In the genomic region with DNA sequence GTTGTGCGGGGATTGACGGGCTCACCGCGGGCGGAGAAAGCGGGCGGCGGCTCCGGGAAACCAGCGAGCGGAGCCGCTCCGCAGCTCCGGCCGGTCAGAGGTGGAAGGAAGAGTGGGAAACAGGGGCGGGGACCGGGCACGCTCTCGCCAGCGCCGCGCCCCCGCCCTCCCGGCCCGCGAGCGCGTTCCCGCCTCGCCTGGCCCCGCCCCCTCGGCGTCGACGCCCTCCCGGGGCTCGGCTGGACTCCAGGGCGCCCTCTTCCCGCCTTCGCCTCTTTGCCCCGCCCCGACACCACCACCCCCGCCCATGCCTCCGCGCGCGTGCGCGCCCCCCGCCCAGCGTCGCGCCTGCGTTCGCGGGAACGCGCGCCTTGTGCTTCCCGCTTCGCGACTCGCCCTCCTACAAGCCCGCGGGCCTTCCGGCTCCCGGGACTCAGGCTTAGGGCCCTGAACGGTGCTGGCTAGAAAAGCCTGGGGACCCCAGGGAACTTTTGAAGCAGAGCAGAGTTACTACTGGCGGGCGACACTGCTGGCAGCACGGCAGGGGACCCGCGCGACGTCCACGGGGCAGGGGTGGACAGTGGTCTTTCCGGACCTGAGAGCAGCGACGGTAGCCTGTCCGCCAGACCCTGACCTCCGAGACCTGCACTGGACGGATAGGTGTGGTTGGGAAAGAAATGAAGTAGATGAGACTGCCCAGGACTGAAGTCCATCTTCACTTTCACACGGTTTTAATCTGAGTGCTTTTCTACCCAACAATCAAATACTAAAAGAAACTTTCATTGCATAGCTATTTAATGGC, we compare ENCODE assay signal across 8 mouse cellular contexts. TPM values are rescaled to one million over a fixed set of nuclear protein-coding genes. Genes with fewer than 3 reads are reported as not detected.
DNase-seq lines count a peak whose midpoint lies in the region; ATAC-seq and TF ChIP-seq lines count a peak whose summit lies in the region.

Ptbp3 (minus strand) TSS at position 190 of the 802 bp plus-strand sequence.

- peak; percentile 71 for DNase-seq in G1E (ENCODE audit: low spot score)
- peak; percentile 85 to 95 for DNase-seq in cerebellum, adult 18-20 months
- peak; percentile 92 to 93 for DNase-seq in heart, postnatal 36 days
- peak; percentile 81 to 89 for DNase-seq in layer of hippocampus, adult 2 months (ENCODE audit: low spot score in 2 of 2)
- peak; percentile 97 for DNase-seq in lung, embryonic 14.5 days
- peak; percentile 94 for DNase-seq in thymus, adult 2 months

- intact Hi-C loops in heart, postnatal 36 days (cut with DNase I) = loop anchor here (2.0 to 5.0 kb wide), 2 partner anchors 52 to 361 kb away; partner anchors contain the start of gene Ugcg

- ATAC-seq in G1E (ENCODE audit: extremely low read depth, insufficient number of reproducible peaks, low FRiP score, poor library complexity, severe bottlenecking) = peak; percentile 73
- ATAC-seq in forebrain, embryonic 16.5 days = peak; percentile 88
- peak; percentile 92 for ATAC-seq in lung, embryonic 14.5 days (ENCODE audit: insufficient read depth)

- peak within 1 kb of the TSS; percentile 82 for H3K4me2 ChIP-seq in forebrain, embryonic 16.5 days (ENCODE audit: low read length)
- peak within 1 kb of the TSS; percentile 80 for H3K4me2 ChIP-seq in lung, embryonic 14.5 days

- TF ChIP-seq CTCF in G1E (IDR thresholded peaks at IDR 0.05; ENCODE audit: low read depth, low read length) = no peak
- TF ChIP-seq CTCF in layer of hippocampus, adult 2 months (conservative IDR thresholded peaks at IDR 0.05) = no peak
- no peak for TF ChIP-seq CTCF in lung, embryonic 14.5 days (IDR thresholded peaks at IDR 0.05; ENCODE audit: low read depth)
- TF ChIP-seq CTCF in olfactory bulb, adult 2 months (IDR thresholded peaks at IDR 0.05; ENCODE audit: insufficient read depth, low read depth, low read length) = no peak
- no peak for TF ChIP-seq CTCF in thymus, adult 2 months (IDR thresholded peaks at IDR 0.05; ENCODE audit: borderline replicate concordance, control insufficient read depth, extremely low read depth, insufficient read depth, low read length, poor library complexity)

- no peaks in the 10 kb centered on the region for H3K9me3 ChIP-seq in G1E (replicated peaks)
- H3K9me3 ChIP-seq in forebrain, embryonic 16.5 days (ENCODE audit: control insufficient read depth, low read length) = no peaks in the 10 kb centered on the region
- H3K9me3 ChIP-seq in lung, embryonic 14.5 days (ENCODE audit: low read depth, low read length) = no peaks in the 10 kb centered on the region

- peak within 1 kb of the TSS; percentile 84 for H3K27ac ChIP-seq in forebrain, embryonic 16.5 days (ENCODE audit: low read length)
- H3K27ac ChIP-seq in layer of hippocampus, adult 2 months = peak within 1 kb of the TSS; percentile 92
- peak within 1 kb of the TSS; percentile 96 for H3K27ac ChIP-seq in lung, embryonic 14.5 days (ENCODE audit: low read depth)
- H3K27ac ChIP-seq in olfactory bulb, adult 2 months (ENCODE audit: insufficient read depth, low read depth, low read length) = peak within 1 kb of the TSS; percentile 90
- peak within 1 kb of the TSS; percentile 82 for H3K27ac ChIP-seq in thymus, adult 2 months (ENCODE audit: control insufficient read depth, insufficient read depth, low read length)

- peak; percentile 65 for TF ChIP-seq POLR2A in olfactory bulb, adult 2 months (IDR thresholded peaks at IDR 0.05; ENCODE audit: insufficient read depth, low read depth, low read length)
- peak; percentile 90 for TF ChIP-seq POLR2A in thymus, adult 2 months (IDR thresholded peaks at IDR 0.05; ENCODE audit: control insufficient read depth, extremely low read depth, insufficient read depth, low read length, poor library complexity)

- H3K27me3 ChIP-seq in G1E (ENCODE audit: insufficient read depth, low read length) = no peaks in the 10 kb centered on the region
- H3K27me3 ChIP-seq in forebrain, embryonic 16.5 days (replicated peaks; ENCODE audit: control insufficient read depth, insufficient read depth, low read length) = no peaks in the 10 kb centered on the region
- no peaks in the 10 kb centered on the region for H3K27me3 ChIP-seq in lung, embryonic 14.5 days (ENCODE audit: insufficient read depth, low read length)
- no peaks in the 10 kb centered on the region for H3K27me3 ChIP-seq in thymus, adult 2 months (ENCODE audit: control insufficient read depth, insufficient read depth, low read length)

- under 1% methylated on average over 66 of the region's 83 CpGs for WGBS in forebrain, embryonic 16.5 days
- under 1% methylated on average over 55 of the region's 83 CpGs for WGBS in lung, embryonic 14.5 days
- under 1% methylated on average over 83 of the region's 83 CpGs for WGBS in olfactory bulb, adult 2 months
- WGBS in thymus, adult 2 months = under 1% methylated on average over 79 of the region's 83 CpGs

- peaks cover 21% of the 10 kb centered on the region for H3K4me1 ChIP-seq in G1E (ENCODE audit: insufficient read depth, low read depth, low read length)
- H3K4me1 ChIP-seq in forebrain, embryonic 16.5 days (replicated peaks; ENCODE audit: control insufficient read depth, insufficient read depth, low read length) = peaks cover 4% of the 10 kb centered on the region
- peaks cover 8% of the 10 kb centered on the region; the same call in 1 of the 2 replicates for H3K4me1 ChIP-seq in lung, embryonic 14.5 days (ENCODE audit: insufficient read depth)
- no peaks in the 10 kb centered on the region for H3K4me1 ChIP-seq in olfactory bulb, adult 2 months (ENCODE audit: control insufficient read depth, insufficient read depth, low read length)
- H3K4me1 ChIP-seq in thymus, adult 2 months (replicated peaks; ENCODE audit: control insufficient read depth, insufficient read depth, low read length) = peaks cover 2% of the 10 kb centered on the region

- peak within 1 kb of the TSS; percentile 89 for H3K9ac ChIP-seq in forebrain, embryonic 16.5 days (replicated peaks; ENCODE audit: low read depth, low read length)
- peak within 1 kb of the TSS; percentile 94 for H3K9ac ChIP-seq in lung, embryonic 14.5 days

- H3K4me3 ChIP-seq in G1E (ENCODE audit: low read depth, low read length) = peak within 1 kb of the TSS; percentile 95
- H3K4me3 ChIP-seq in forebrain, embryonic 16.5 days (replicated peaks; ENCODE audit: low read length) = peak within 1 kb of the TSS; percentile 90
- H3K4me3 ChIP-seq in layer of hippocampus, adult 2 months = peak within 1 kb of the TSS; percentile 95
- peak within 1 kb of the TSS; percentile 94 for H3K4me3 ChIP-seq in lung, embryonic 14.5 days (ENCODE audit: low read depth, low read length)
- peak within 1 kb of the TSS; percentile 99 for H3K4me3 ChIP-seq in olfactory bulb, adult 2 months (ENCODE audit: insufficient read depth, low read depth, low read length)
- H3K4me3 ChIP-seq in thymus, adult 2 months (ENCODE audit: control insufficient read depth, insufficient read depth, low read length) = peak within 1 kb of the TSS; percentile 95

- peaks cover 2% of the 10 kb centered on the region for H3K36me3 ChIP-seq in G1E (replicated peaks)
- H3K36me3 ChIP-seq in forebrain, embryonic 16.5 days (ENCODE audit: control insufficient read depth, insufficient read depth) = no peaks in the 10 kb centered on the region
- H3K36me3 ChIP-seq in lung, embryonic 14.5 days (ENCODE audit: insufficient read depth) = no peaks in the 10 kb centered on the region
- no peaks in the 10 kb centered on the region for H3K36me3 ChIP-seq in thymus, adult 2 months (ENCODE audit: control insufficient read depth, insufficient read depth, low read length)

RNA-seq across cellular contexts. Expression of gene Ptbp3, which starts in this region (rescaled TPM):
- 569 and 608 TPM in 2 replicates for total RNA-seq in G1E (2014; fragmentation: Nextera tagmentation)
- 323 and 358 TPM in 2 replicates for total RNA-seq in G1E (2017)
- 135 and 136 TPM in 2 replicates for polyA plus RNA-seq in G1E (2012)
- polyA plus RNA-seq in forebrain, embryonic 16.5 days (2015; fragmentation: Nextera tagmentation; extraction: Ambion mirVana) = 15.9 and 17.1 TPM in 2 replicates
- 10 to 100 TPM; 30.4 to 31.2 TPM for total RNA-seq in heart, postnatal 36 days (2021)
- total RNA-seq in layer of hippocampus, adult 2 months (2021) = 10 to 100 TPM; 35.6 to 44.3 TPM
- polyA plus RNA-seq in lung, embryonic 14.5 days (2014; fragmentation: Nextera tagmentation; extraction: Ambion mirVana) = 69.6 and 74.6 TPM in 2 replicates
- not detected in 2 replicates for polyA plus RNA-seq in olfactory bulb, adult 2 months (2012; ENCODE audit: insufficient read depth, insufficient read length, low replicate concordance, missing spikeins)
- polyA plus RNA-seq in thymus, adult 2 months (2012; rRNA removed) = 90.4 and 107 TPM in 2 replicates

Comparison
In these comparisons a context has a peak if more than half of its experiments do, and no peak if none do; other contexts are left out.
1. Peak in every context shown above with its lines: DNase-seq, ATAC-seq, H3K4me3 ChIP-seq and H3K27ac ChIP-seq.
2. RNA of gene Ptbp3 (total RNA-seq): 323 to 608 TPM in G1E; 35.6 to 44.3 TPM in layer of hippocampus, adult 2 months and 30.4 to 31.2 TPM in heart, postnatal 36 days; every median in the first group is over 4 times any median in the second.